Mouse (Mus musculus) common myeloid progenitor, adult 5-6 weeks (primary cell): ENCODE measurements around the gene Pgm5. TPM values are rescaled to one million over a fixed set of nuclear protein-coding genes. Genes with fewer than 3 reads are reported as not detected.

Source experiments
- ATAC-seq: replicated peaks from 2 replicates; pipeline ENCODE4 v1.8.0; 2016; ENCODE audit warnings: low read depth, mild to moderate bottlenecking, moderate TSS enrichment, inconsistent platforms; ENCODE audit not compliant: poor library complexity, severe bottlenecking
- total RNA-seq: library from RNA; stranded (forward); fragments of 200-1000, 187-1606 nt; gene quantifications from 2 replicates; pipeline ENCODE4 v1.2.3, GENCODE M21; 2017

Gene Pgm5
- total RNA-seq, 1 experiment from 2014 or later, result not detected

DNA sequence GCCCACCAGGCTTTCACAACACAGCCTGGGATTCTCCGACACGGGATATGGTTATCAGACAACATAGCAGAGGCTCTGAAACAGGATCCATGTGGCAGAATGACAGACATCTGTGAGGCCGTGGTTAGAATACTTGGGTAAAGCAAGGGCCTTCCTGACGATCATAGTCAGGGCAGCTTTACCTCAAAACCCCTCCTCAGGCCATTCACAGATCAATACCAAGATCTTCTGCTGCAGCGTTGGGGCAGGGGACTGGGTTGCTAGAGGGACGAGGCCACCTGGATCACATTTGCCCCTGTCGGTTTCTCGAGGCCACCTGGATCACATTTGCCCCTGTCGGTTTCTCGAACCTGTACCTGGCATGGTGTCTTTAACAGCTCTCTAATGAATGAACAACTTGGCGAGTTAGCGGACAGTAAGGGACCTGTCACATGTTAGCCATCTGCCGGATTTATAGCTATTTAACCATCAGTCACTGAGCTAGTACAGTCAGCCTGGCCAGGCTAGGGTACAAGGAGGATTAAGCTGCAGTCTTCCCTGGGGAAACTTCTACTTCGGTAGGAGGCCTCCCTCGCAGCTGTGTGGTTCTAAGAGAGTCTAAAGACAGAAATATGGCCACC is 76.5 kb downstream of the Pgm5 start:
- ATAC-seq, result no peak

DNA sequence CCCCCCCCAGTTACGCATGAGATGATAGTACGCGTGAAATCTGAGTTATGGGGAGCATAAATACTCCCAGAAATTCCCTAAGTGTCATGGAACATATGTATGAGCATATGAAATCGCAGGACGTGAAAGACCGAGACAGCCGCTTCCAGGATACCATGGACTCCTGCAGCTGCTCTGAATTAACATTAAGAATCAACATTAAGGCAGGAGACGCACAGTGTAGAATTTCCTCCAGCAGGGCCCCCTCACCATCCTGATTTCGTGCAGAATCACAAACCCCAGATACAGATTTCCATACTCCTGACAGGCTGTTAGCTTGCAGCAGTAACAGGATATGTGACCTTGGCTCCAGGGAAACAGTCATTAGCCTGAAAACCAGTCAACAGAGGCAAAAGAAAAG is 77.9 kb downstream of the Pgm5 start:
- ATAC-seq, result no peak

GRCm38 (mm10) chr19:24779996-24780395 is 81.7 kb downstream of the Pgm5 start:
- ATAC-seq, result no peak

GRCm38 (mm10) chr19:24770345-24770744 is 91.3 kb downstream of the Pgm5 start:
- ATAC-seq, result no peak

GRCm38 (mm10) chr19:24767401-24767800 is 94.3 kb downstream of the Pgm5 start:
- no peak for ATAC-seq

DNA sequence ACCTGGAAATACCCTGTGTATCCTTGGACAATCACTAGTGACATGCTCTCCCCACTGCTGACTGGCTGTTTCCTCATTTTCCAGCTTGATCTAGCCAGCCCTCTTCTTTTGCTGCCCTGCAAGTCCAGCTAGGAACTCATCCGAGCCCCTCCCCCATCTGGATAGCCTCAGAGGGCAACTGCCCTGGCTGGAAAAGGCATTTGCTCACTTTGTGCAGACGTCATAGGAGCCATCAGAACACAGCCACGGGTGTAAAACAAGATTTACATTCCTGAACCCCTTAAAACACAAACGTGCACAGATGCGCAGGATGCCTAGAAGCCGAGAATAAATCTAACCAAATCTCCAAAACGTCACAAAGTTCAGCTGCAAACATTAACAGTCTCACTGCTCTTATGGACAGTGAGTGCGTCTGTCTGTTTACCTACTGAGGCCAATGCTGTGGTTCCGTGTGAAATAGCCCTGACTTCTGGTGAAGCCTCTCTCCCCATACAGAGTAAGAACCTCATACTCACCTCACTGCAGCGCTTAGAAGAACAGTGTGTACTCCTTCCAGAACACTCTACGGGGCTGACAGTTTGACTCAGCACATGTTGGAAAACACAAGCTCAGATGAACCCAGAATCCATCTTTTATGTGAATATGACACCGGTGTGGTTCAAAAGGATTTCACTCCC is 99.0 kb downstream of the Pgm5 start:
- no peak for ATAC-seq

GRCm38 (mm10) chr19:24756627-24757026 is 105.0 kb downstream of the Pgm5 start:
- no peak for ATAC-seq

DNA sequence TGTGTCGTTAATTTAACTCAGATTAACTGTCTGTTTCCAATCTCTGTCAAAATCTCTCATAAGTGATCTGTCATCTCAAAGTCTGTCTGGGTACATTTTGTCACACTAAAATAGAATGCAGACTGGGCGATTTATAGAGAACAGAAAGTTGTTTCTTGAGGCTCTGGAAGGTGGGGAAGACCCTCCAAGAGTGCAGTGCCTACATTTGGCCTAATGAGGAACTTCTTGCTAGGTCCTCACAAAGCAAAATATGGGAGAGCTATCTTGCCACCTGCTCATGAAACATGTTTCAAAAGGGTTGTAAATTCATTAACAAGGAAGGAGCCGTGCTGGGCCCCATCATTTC is 107.2 kb downstream of the Pgm5 start:
- no peak for ATAC-seq

- ATAC-seq, result no peak
Measured at GRCm38 (mm10) chr19:24753617-24754439, 107.8 kb downstream of the Pgm5 start.

GRCm38 (mm10) chr19:24752873-24753538 is 108.6 kb downstream of the Pgm5 start:
- no peak for ATAC-seq

GRCm38 (mm10) chr19:24746266-24746875 is 115.3 kb downstream of the Pgm5 start:
- ATAC-seq, result no peak

GRCm38 (mm10) chr19:24742606-24743005 is 119.0 kb downstream of the Pgm5 start:
- no peak for ATAC-seq

GRCm38 (mm10) chr19:24738786-24739185 is 122.9 kb downstream of the Pgm5 start:
- ATAC-seq, result no peak

GRCm38 (mm10) chr19:24738026-24738425 is 123.6 kb downstream of the Pgm5 start:
- no peak for ATAC-seq

DNA sequence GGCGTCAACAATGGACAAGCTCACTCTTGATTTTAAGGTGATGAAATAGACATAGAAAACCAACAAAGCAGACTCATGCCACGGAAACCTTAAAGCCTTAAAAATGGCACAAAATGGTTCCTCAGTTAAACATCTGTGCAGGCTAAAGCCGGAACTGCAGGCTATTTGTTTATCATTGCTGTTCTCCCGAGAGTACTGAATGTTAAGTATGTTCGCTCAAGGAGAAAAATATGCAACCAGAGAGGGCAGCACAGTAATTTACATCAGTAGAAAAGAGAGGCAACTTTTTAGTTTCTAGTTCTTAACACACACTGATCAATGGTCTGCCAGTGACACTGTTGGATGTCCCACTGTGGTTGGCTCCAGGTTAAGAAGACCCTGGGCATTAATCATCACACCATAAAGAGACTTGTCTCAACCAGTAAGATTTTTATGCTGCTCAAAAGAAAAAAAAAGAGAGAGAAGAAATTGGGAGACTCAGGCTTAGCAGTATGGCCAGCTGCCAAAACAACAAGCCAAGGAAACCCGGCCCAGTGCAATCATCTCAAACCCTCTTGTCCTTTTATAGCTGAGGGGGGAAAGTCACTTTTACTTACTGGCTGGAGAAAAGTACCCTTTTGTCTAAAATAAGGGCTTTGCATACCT is 126.0 kb downstream of the Pgm5 start:
- ATAC-seq, result no peak

DNA sequence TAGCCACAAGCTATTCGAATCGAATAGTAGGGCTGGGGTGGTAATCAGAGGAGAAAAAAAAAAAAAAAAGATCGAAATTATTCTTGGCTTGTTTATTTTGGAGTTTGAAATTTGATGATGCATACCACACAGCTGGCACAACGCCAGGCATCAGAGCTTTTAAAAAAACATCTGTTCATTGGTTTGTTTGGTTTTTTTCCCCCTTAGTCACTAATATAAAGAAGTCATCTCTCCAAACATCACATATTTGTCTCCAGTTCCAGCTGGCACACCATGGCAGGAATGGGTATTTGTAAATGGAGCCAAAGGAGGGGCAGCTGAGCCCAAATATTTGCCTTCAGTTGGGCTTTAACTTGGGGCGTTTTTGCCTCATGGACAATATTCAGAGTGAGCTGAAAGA is 131.0 kb downstream of the Pgm5 start:
- ATAC-seq, result no peak

GRCm38 (mm10) chr19:24724362-24724761 is 137.3 kb downstream of the Pgm5 start:
- ATAC-seq, result no peak

GRCm38 (mm10) chr19:24720448-24720847 is 141.2 kb downstream of the Pgm5 start:
- ATAC-seq, result no peak

DNA sequence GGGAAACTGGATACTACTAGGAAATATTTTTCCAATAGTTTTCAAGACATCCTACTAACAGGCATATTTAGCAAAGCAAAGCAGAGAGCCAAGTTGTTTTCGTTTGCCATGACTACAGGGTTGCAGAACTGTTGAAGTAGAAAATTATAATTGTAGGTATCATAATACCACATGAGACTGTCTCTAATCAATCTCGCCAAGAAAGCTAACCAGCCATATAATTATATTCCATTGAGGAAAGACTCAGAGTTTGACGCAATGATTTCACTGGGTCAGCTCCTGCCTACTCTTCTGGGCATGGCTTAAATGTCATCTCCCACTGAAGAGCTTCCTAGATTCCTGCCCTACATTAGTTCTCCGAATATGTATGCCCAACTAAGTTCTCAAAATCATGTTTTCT is 142.2 kb downstream of the Pgm5 start:
- no peak for ATAC-seq

DNA sequence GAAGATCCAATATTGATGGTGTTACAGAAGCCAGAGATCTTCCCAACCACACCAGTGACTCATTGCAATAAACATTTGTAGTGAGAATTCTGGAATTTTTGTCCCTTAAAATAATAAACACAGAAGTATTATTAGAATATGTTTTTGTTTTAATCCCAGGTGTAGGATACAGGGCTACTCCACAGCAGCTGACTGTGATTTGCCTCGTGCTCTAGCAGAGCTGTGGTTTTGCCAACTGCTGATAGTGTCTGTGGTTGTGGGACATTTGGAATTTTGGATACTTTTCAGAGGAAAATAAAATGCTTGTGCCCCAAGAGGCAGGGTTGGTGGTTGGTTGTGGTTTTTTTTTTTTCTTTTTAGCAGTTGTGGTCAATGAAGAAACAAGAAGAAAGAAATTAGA is 143.6 kb downstream of the Pgm5 start:
- no peak for ATAC-seq
